Mouse (Mus musculus) cortical plate, adult 2 months (tissue): ENCODE results near the gene Slc44a3.

Experiments
- CTCF ChIP-seq: fragments of 200-500 bp; IDR thresholded peaks from 2 replicates; pipeline ENCODE4 v1.5.1; 2011; ENCODE audit warnings: mild to moderate bottlenecking, control low read depth, low read length; ENCODE audit not compliant: insufficient read depth; ENCODE audit errors: extremely low read depth
- POLR2A ChIP-seq: fragments of 200-500 bp; IDR thresholded peaks from 2 replicates; pipeline ENCODE4 v1.6.1; 2011; ENCODE audit warnings: mild to moderate bottlenecking, low read length, control low read depth; ENCODE audit not compliant: insufficient read depth; ENCODE audit errors: extremely low read depth

DNA sequence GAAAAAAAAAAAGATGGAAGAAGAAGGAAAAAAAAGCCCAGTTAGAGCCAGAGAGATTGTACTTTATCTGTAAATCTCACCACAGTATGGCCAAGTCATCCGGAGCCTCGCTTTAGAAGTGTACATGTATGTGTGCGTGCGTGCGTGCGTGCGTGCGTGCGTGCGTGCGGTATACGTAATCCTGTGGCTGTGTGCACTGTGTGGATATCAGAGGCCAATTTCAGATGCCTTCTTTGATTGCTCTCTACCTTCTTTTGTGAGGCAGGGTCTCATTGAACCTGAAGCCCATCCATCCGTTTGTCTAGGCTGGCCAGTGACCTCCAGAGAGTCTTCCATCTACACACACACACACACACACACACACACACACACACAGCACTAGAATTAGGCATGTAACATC is 70.7 kb downstream of the Slc44a3 start:
- TF ChIP-seq CTCF = no peak
- TF ChIP-seq POLR2A = no peak
